Mouse (Mus musculus): ENCODE data around the gene Tmem209. TPM values are rescaled to one million over a fixed set of nuclear protein-coding genes. Genes with fewer than 3 reads are reported as not detected.

Gene Tmem209
- 10.8 and 12.6 TPM in 2 replicates for polyA plus RNA-seq (2015; fragmentation: Nextera tagmentation; extraction: Ambion mirVana)

DNA sequence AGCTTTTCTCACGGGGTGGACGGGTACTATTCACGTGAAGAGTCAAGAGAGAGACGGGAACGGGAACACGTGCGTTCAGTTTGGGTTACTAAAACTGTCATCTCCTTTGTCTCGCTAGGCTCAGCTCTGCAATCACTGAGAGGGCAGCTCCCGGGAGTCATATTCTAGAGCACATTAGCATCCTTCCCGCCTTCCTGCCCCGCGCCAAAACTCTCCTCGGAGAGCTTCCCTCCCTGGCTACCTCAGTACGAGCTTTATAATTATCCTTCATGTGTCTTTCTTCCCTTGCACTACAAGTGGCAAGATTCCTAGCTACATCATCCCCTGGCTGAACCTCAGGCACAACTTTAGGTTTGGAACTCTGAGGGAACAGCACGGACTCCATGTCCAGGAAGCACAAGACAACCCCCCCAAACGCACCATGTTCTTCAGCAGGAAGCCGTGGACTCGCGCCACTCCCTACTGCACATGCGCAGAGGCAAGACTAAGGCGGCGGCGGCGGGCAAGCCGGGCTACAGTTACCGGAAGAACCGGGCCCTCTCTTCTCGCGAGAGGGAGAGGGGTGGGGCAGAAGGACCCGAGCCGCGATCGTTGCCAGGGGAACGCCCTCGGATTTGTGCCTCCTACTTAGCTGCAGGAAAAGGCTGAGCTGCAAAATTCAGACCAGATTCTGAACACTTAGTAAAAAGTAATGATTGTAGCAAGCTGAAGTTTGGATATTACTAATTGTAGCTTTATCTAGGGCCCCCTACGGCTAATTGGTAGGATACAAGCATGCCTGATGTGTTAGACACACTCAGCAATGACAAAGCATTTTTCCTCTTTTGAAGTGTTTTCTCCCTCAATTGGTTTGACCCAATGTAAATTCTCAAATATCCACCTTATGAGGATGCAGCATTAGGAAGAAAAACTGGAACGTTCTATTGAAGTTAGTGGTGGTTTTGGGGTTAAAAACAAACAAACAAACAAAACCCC lies at the start of gene Tmem209, which contains the start of gene Ssmem1:
Gene Tmem209 (minus strand): TSS at position 519 of the 975 bp plus-strand sequence.
Gene Ssmem1 (plus strand): TSS at position 585 of the 975 bp plus-strand sequence.
- ATAC-seq (peak; percentile 100), DNase-seq (peak; percentile 99)
- H3K9ac ChIP-seq (replicated peaks): peak within 1 kb of the TSS; percentile 73
- TF ChIP-seq CTCF (IDR thresholded peaks at IDR 0.05; ENCODE audit: low read depth) (no peak), EP300 (IDR thresholded peaks at IDR 0.05; ENCODE audit: low read depth) (peak; percentile 82)
- H3K27ac ChIP-seq (ENCODE audit: low read depth): peak within 1 kb of the TSS; percentile 84
- whole genome bisulfite sequencing (ENCODE audit: insufficient replicate concordance): under 1% methylated on average over 37 of the region's 37 CpGs
- H3K9me3 ChIP-seq (ENCODE audit: low read length): no peaks in the 10 kb centered on the region
- H3K36me3 ChIP-seq (replicated peaks; ENCODE audit: insufficient read depth, low read length): peaks cover 12% of the 10 kb centered on the region
- H3K27me3 ChIP-seq (ENCODE audit: insufficient read depth, low read length): no peaks in the 10 kb centered on the region
- peak within 1 kb of the TSS; percentile 64 for H3K4me3 ChIP-seq (ENCODE audit: low read depth, low read length)
- peak within 1 kb of the TSS; percentile 75 for H3K4me2 ChIP-seq (ENCODE audit: low read depth, low read length)
- H3K4me1 ChIP-seq (ENCODE audit: insufficient read depth): peaks cover 5% of the 10 kb centered on the region

GRCm38 (mm10) chr6:30556080-30556479 lies 46.5 kb upstream of the Tmem209 start:
- TF ChIP-seq EP300 (IDR thresholded peaks at IDR 0.05; ENCODE audit: low read depth): no peak
- no peak for TF ChIP-seq CTCF (IDR thresholded peaks at IDR 0.05; ENCODE audit: low read depth)
- whole genome bisulfite sequencing (ENCODE audit: insufficient replicate concordance): 40% methylated on average over 6 of the region's 9 CpGs
- Histone ChIP-seq H3K27ac (ENCODE audit: low read depth) (no peak overlapping the region), H3K36me3 (replicated peaks; ENCODE audit: insufficient read depth, low read length) (no peaks in the 10 kb centered on the region), H3K4me3 (ENCODE audit: low read depth, low read length) (no peak overlapping the region), H3K4me1 (ENCODE audit: insufficient read depth) (no peaks in the 10 kb centered on the region), H3K4me2 (ENCODE audit: low read depth, low read length) (no peak overlapping the region), H3K9ac (replicated peaks) (no peak overlapping the region), H3K27me3 (ENCODE audit: insufficient read depth, low read length) (peaks cover 6% of the 10 kb centered on the region; the same call in 1 of the 2 replicates), H3K9me3 (ENCODE audit: low read length) (no peaks in the 10 kb centered on the region)
- no peak for ATAC-seq
- no peak for DNase-seq

GRCm38 (mm10) chr6:30554621-30555170 lies 45.1 kb upstream of the Tmem209 start:
- no peak overlapping the region for H3K9ac ChIP-seq (replicated peaks)
- WGBS (ENCODE audit: insufficient replicate concordance): 80% methylated on average over 5 of the region's 5 CpGs
- DNase-seq: no peak

GRCm38 (mm10) chr6:30554092-30554491 lies 44.5 kb upstream of the Tmem209 start:
- Histone ChIP-seq H3K9me3 (ENCODE audit: low read length) (no peaks in the 10 kb centered on the region), H3K4me2 (ENCODE audit: low read depth, low read length) (no peak overlapping the region), H3K36me3 (replicated peaks; ENCODE audit: insufficient read depth, low read length) (no peaks in the 10 kb centered on the region), H3K27me3 (ENCODE audit: insufficient read depth, low read length) (peaks cover 5% of the 10 kb centered on the region; the same call in 1 of the 2 replicates), H3K27ac (ENCODE audit: low read depth) (no peak overlapping the region), H3K4me1 (ENCODE audit: insufficient read depth) (0 out of 2 replicates have a peak, but pooled peaks cover 2% of the 10 kb centered on the region), H3K9ac (replicated peaks) (no peak overlapping the region), H3K4me3 (ENCODE audit: low read depth, low read length) (no peak overlapping the region)
- TF ChIP-seq EP300 (IDR thresholded peaks at IDR 0.05; ENCODE audit: low read depth) (no peak), CTCF (IDR thresholded peaks at IDR 0.05; ENCODE audit: low read depth) (no peak)
- no peak for DNase-seq
- ATAC-seq: no peak
- WGBS (ENCODE audit: insufficient replicate concordance): 79% methylated on average over 5 of the region's 5 CpGs

More at GRCm38 (mm10) chr6:30554621-30555170, 45.1 kb upstream of the Tmem209 start:
- no peaks in the 10 kb centered on the region for H3K36me3 ChIP-seq (replicated peaks; ENCODE audit: insufficient read depth, low read length)
- no peak for ATAC-seq
- no peak overlapping the region for H3K27ac ChIP-seq (ENCODE audit: low read depth)
- H3K27me3 ChIP-seq (ENCODE audit: insufficient read depth, low read length): peaks cover 6% of the 10 kb centered on the region; the same call in 1 of the 2 replicates
- no peaks in the 10 kb centered on the region for H3K9me3 ChIP-seq (ENCODE audit: low read length)
- no peaks in the 10 kb centered on the region for H3K4me1 ChIP-seq (ENCODE audit: insufficient read depth)
- no peak for TF ChIP-seq EP300 (IDR thresholded peaks at IDR 0.05; ENCODE audit: low read depth)
- no peak for TF ChIP-seq CTCF (IDR thresholded peaks at IDR 0.05; ENCODE audit: low read depth)
- no peak overlapping the region for H3K4me2 ChIP-seq (ENCODE audit: low read depth, low read length)
- no peak overlapping the region for H3K4me3 ChIP-seq (ENCODE audit: low read depth, low read length)

DNA sequence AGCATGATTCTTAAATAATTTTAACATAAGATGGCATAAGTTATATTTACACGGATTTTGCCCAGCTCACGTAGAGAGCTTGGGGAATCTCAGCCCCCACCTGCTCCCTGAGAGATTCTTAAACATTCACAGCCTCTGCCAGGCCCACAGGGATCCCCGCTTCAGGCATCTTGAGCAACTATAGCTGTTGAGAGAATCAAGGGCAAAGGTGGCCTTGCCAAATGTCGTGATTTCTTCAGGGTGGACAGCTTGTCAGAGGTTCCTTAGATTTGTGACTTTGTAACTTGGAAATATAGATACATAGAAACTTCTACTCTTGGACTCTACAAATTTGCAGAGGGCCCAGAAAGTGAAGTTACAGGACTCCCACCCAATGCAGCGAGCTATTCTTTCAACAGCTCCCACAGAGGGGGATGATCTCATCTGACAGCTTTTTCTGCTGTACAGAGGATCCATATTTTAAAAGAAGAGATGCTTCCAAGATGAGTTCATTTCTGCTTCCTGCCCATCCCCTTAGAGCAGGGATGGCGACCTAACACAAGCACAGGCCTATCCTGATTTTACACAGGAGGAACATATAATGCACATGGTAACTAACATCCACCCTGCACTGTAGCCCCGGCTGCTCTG lies 43.9 kb upstream of the Tmem209 start:
- Histone ChIP-seq H3K36me3 (replicated peaks; ENCODE audit: insufficient read depth, low read length) (no peaks in the 10 kb centered on the region), H3K4me3 (ENCODE audit: low read depth, low read length) (no peak overlapping the region), H3K9ac (replicated peaks) (no peak overlapping the region), H3K9me3 (ENCODE audit: low read length) (no peaks in the 10 kb centered on the region), H3K4me2 (ENCODE audit: low read depth, low read length) (no peak overlapping the region), H3K27me3 (ENCODE audit: insufficient read depth, low read length) (0 out of 2 replicates have a peak, but pooled peaks cover 3% of the 10 kb centered on the region), H3K4me1 (ENCODE audit: insufficient read depth) (0 out of 2 replicates have a peak, but pooled peaks cover 4% of the 10 kb centered on the region), H3K27ac (ENCODE audit: low read depth) (no peak overlapping the region)
- TF ChIP-seq EP300 (IDR thresholded peaks at IDR 0.05; ENCODE audit: low read depth) (no peak), CTCF (IDR thresholded peaks at IDR 0.05; ENCODE audit: low read depth) (no peak)
- ATAC-seq: no peak
- WGBS (ENCODE audit: insufficient replicate concordance): 75% methylated on average over 7 of the region's 7 CpGs
- no peak for DNase-seq
